Mouse (Mus musculus): ENCODE measurements at regions not wholly inside any gene's neighbourhood (a gene's known extent, or its start where the extent isn't known, plus 50 kb on each side); places are given as distances from the start of the nearest gene placed in this dataset.
"Not testable (repeated sequence)": the region's sequence is repeated elsewhere in the genome, so short reads cannot be mapped to it uniquely, and the experiment has no call there.

GRCm38 (mm10) chr14:81685691-81686090, 1701.8 kb downstream of the Olfm4 start:
- DNase-seq (ENCODE audit: low read depth): peak; percentile 71
- TF ChIP-seq CTCF (IDR thresholded peaks at IDR 0.05; ENCODE audit: borderline replicate concordance, extremely low read depth, insufficient read depth, insufficient read length): no peak
- no peak for TF ChIP-seq POLR2A (IDR thresholded peaks at IDR 0.05; ENCODE audit: borderline replicate concordance, extremely low read depth, insufficient read depth, insufficient read length, poor library complexity, severe bottlenecking)

GRCm38 (mm10) chr14:81692245-81692644, 1708.4 kb downstream of the Olfm4 start:
- DNase-seq (ENCODE audit: low read depth): not testable (repeated sequence)

- TF ChIP-seq POLR2A (IDR thresholded peaks at IDR 0.05; ENCODE audit: borderline replicate concordance, extremely low read depth, insufficient read depth, insufficient read length, poor library complexity, severe bottlenecking) (no peak), CTCF (IDR thresholded peaks at IDR 0.05; ENCODE audit: borderline replicate concordance, extremely low read depth, insufficient read depth, insufficient read length) (no peak)
Observed at GRCm38 (mm10) chr14:81716056-81716455, 1732.2 kb downstream of the Olfm4 start.

More at GRCm38 (mm10) chr14:81716056-81716455, 1732.2 kb downstream of the Olfm4 start:
- DNase-seq (ENCODE audit: low read depth): peak; percentile 71
